Mouse (Mus musculus): ENCODE measurements around the gene Srrd. TPM values are rescaled to one million over a fixed set of nuclear protein-coding genes. Genes with fewer than 3 reads are reported as not detected.

Gene Srrd
- polyA plus RNA-seq, 1 experiment from 2014 or later = 21.9 TPM

GRCm38 (mm10) chr5:112290536-112290880 lies 52.3 kb downstream of the Srrd start:
- H3K4me1 ChIP-seq (ENCODE audit: insufficient read depth, low read depth, low read length) = peaks cover 34% of the 10 kb centered on the region
- H3K36me3 ChIP-seq (ENCODE audit: insufficient read depth, low read length) = no peaks in the 10 kb centered on the region
- WGBS = 78% methylated on average over 8 of the region's 8 CpGs
- H3K9me3 ChIP-seq (ENCODE audit: low read length) = no peaks in the 10 kb centered on the region
- no peak overlapping the region for H3K27ac ChIP-seq (ENCODE audit: low read length)
- no peak for ATAC-seq
- H3K4me2 ChIP-seq (replicated peaks; ENCODE audit: low read depth, low read length) = peak overlapping the region; percentile 43
- no peak overlapping the region for H3K4me3 ChIP-seq (ENCODE audit: low read depth, low read length)
- 0 out of 2 replicates have a peak overlapping the region, but pooled peaks have one; percentile 39 for H3K9ac ChIP-seq (replicated peaks; ENCODE audit: low read depth)
- TF ChIP-seq CTCF (IDR thresholded peaks at IDR 0.05) (no peak), EP300 (IDR thresholded peaks at IDR 0.05) (no peak)
- H3K27me3 ChIP-seq (replicated peaks; ENCODE audit: insufficient read depth, low read length) = no peaks in the 10 kb centered on the region
- no peak for DNase-seq (ENCODE audit: low spot score)

DNA sequence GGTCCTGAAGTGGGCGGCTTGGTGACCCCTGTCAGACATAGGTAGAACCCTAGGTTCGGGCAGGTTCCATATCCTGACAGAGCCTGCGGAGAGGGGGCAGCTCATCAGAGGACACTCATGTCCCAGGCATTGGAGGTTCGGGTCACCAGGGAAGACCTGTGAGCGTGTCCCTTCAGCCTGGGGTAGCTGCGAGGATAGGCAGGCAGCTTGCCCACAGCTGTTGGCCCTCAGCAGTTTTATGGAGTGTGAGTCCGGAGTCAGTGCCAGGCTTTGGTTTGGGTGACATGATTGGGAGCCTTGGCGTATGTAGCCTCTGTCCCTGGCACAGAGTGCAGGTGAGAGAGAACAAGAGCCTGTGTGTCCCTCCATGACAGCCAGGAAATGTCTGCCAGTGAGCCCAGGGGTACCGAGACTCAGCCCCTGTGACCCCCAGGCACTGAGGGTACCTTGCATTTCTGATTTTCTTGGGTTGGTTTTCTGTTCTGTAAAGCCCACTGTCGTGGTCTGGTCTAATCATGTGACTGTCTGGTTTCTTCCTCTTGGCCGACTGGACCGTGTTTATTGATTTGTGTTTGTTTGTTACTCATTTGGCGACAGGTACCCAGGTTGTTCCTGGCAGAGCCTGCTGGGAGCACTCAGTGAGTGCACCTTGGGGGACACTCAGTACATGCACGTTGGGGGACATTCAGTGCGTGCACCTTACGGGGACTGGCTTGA lies 52.9 kb downstream of the Srrd start:
- ATAC-seq = peak; percentile 11; the same call in 1 of the 2 replicates
- peak; percentile 58 for DNase-seq (ENCODE audit: low spot score)
- WGBS = 63% methylated on average over 16 of the region's 16 CpGs
- Histone ChIP-seq H3K4me3 (ENCODE audit: low read depth, low read length) (peak overlapping the region; percentile 29; the same call in 1 of the 2 replicates), H3K4me1 (ENCODE audit: insufficient read depth, low read depth, low read length) (peaks cover 33% of the 10 kb centered on the region), H3K9me3 (ENCODE audit: low read length) (no peaks in the 10 kb centered on the region), H3K36me3 (ENCODE audit: insufficient read depth, low read length) (no peaks in the 10 kb centered on the region), H3K4me2 (replicated peaks; ENCODE audit: low read depth, low read length) (peak overlapping the region; percentile 43), H3K9ac (replicated peaks; ENCODE audit: low read depth) (peak overlapping the region; percentile 39), H3K27ac (ENCODE audit: low read length) (peak overlapping the region; percentile 79; the same call in 1 of the 2 replicates), H3K27me3 (replicated peaks; ENCODE audit: insufficient read depth, low read length) (no peaks in the 10 kb centered on the region)
- TF ChIP-seq CTCF (IDR thresholded peaks at IDR 0.05) = no peak
- no peak for TF ChIP-seq EP300 (IDR thresholded peaks at IDR 0.05)

DNA sequence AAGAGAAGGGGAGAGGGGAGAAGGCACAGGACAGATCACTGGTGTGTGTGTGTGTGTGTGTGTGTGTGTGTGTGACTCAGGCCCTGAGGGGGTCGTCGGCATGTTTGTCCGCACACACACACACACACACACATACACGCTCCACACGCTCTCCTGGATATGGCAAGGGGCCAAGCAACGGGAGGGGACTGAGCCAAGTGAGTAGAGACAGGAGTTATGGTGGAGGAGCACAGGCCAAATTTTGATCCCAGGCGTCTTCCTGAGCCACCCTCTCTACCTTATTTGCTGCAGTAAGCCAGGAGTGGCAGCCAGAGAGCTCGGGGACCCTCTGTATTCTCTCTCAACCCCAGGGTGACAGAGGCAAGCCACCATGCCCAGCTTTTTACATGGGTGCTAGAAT lies 53.6 kb downstream of the Srrd start:
- H3K9ac ChIP-seq (replicated peaks; ENCODE audit: low read depth) = 0 out of 2 replicates have a peak overlapping the region, but pooled peaks have one; percentile 19
- H3K27ac ChIP-seq (ENCODE audit: low read length) = peak overlapping the region; percentile 79
- WGBS = 29% methylated on average over 6 of the region's 8 CpGs
- peaks cover 29% of the 10 kb centered on the region for H3K4me1 ChIP-seq (ENCODE audit: insufficient read depth, low read depth, low read length)
- no peaks in the 10 kb centered on the region for H3K36me3 ChIP-seq (ENCODE audit: insufficient read depth, low read length)
- 0 out of 2 replicates have a peak, but pooled peaks have one; percentile 2 for ATAC-seq
- peak overlapping the region; percentile 29; the same call in 1 of the 2 replicates for H3K4me3 ChIP-seq (ENCODE audit: low read depth, low read length)
- DNase-seq (ENCODE audit: low spot score) = peak; percentile 54
- H3K4me2 ChIP-seq (replicated peaks; ENCODE audit: low read depth, low read length) = peak overlapping the region; percentile 43
- no peak for TF ChIP-seq CTCF (IDR thresholded peaks at IDR 0.05)
- no peak for TF ChIP-seq EP300 (IDR thresholded peaks at IDR 0.05)
- no peaks in the 10 kb centered on the region for H3K27me3 ChIP-seq (replicated peaks; ENCODE audit: insufficient read depth, low read length)
- H3K9me3 ChIP-seq (ENCODE audit: low read length) = no peaks in the 10 kb centered on the region

DNA sequence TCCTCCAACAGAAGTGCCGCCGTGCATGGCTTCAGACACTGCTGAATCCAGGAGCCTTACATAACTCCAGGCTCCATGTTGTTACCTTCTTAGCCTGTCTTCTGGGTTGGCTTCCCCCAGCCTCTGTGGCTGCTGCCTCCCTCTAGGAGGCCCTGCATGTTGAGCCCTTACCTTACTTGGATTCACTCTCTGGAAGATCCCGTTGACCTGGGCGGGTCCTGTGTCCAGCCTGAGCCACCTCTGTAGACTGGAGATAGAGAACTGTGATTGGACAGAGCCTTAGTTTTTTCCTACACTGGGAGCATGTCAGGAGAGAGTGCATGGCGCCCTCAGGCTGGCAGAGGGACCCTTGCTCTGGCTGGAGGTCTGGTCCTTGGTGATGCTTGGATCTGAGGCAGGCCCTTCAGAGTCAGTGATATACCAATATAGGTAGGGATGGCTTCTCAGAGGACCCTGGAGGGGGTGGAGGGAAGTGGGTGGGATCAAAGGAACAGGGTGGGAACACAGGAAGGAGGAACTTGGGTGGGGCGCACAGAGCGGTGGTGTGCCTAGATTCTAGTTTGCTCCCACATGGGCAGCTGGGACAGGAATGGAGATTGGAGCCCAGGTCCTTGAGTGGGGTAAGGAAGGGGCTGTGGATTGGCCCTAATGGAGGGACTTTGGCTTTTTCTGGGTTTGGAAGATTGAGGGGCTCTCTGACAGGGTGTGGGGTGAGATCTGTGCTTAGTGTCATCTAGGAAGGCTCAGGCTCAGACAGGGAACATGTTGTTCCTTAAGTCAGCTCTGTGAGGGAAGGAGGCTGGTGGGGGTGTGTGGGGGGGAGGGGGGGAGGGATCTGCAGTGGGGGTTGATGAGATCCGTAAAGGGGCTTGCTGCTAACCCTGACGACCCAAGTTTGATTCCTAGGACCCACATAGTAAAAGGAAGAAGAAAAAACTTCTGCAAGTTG lies 54.4 kb downstream of the Srrd start:
- H3K4me1 ChIP-seq (ENCODE audit: insufficient read depth, low read depth, low read length) = peaks cover 26% of the 10 kb centered on the region
- DNase-seq (ENCODE audit: low spot score) (peak; percentile 85), ATAC-seq (peak; percentile 74)
- TF ChIP-seq EP300 (IDR thresholded peaks at IDR 0.05) (peak; percentile 49), CTCF (IDR thresholded peaks at IDR 0.05) (peak; percentile 18; the same call in 1 of the 2 replicates)
- H3K36me3 ChIP-seq (ENCODE audit: insufficient read depth, low read length) = no peaks in the 10 kb centered on the region
- 51% methylated on average over 9 of the region's 9 CpGs for WGBS
- H3K9me3 ChIP-seq (ENCODE audit: low read length) = no peaks in the 10 kb centered on the region
- peak overlapping the region; percentile 32 for H3K4me2 ChIP-seq (replicated peaks; ENCODE audit: low read depth, low read length)
- peak overlapping the region; percentile 29; the same call in 1 of the 2 replicates for H3K4me3 ChIP-seq (ENCODE audit: low read depth, low read length)
- no peaks in the 10 kb centered on the region for H3K27me3 ChIP-seq (replicated peaks; ENCODE audit: insufficient read depth, low read length)
- H3K9ac ChIP-seq (replicated peaks; ENCODE audit: low read depth) = no peak overlapping the region
- H3K27ac ChIP-seq (ENCODE audit: low read length) = peak overlapping the region; percentile 79

DNA sequence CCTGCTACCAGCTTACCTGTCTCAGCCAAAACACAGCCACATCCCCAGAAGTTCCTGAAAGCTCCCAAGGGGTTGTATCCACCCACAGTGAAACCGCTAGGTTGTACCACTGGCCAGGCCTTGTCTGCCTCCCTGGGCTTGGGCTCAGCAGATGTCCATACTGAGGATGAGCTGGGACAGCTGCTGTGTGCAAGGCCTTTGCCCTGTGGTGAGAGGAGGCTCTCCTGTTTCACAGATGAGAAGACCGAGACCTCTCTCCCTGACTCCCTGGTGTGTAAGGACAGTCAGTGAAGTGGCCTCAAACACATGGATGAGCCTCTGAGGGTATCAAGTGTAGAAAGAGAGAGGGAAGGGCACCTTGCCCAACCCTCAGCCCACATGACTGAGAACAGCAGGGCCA lies 55.2 kb downstream of the Srrd start:
- Histone ChIP-seq H3K4me2 (replicated peaks; ENCODE audit: low read depth, low read length) (no peak overlapping the region), H3K27me3 (replicated peaks; ENCODE audit: insufficient read depth, low read length) (no peaks in the 10 kb centered on the region), H3K36me3 (ENCODE audit: insufficient read depth, low read length) (no peaks in the 10 kb centered on the region), H3K4me1 (ENCODE audit: insufficient read depth, low read depth, low read length) (peaks cover 22% of the 10 kb centered on the region), H3K27ac (ENCODE audit: low read length) (peak overlapping the region; percentile 79), H3K9me3 (ENCODE audit: low read length) (no peaks in the 10 kb centered on the region), H3K4me3 (ENCODE audit: low read depth, low read length) (no peak overlapping the region), H3K9ac (replicated peaks; ENCODE audit: low read depth) (no peak overlapping the region)
- DNase-seq (ENCODE audit: low spot score) (no peak), ATAC-seq (no peak)
- TF ChIP-seq EP300 (IDR thresholded peaks at IDR 0.05) = no peak
- no peak for TF ChIP-seq CTCF (IDR thresholded peaks at IDR 0.05)
- WGBS = 83% methylated on average over 2 of the region's 2 CpGs

Other genes with a start within 250 kb of the Srrd start
- 0.87 and 1.5 TPM in 2 replicates for gene Cryba4, start 90.5 kb downstream of the Srrd start, polyA plus RNA-seq (2015; fragmentation: Nextera tagmentation; extraction: Ambion mirVana)
- 1.4 and 1.7 TPM in 2 replicates for gene Crybb1, start 87.2 kb downstream of the Srrd start, polyA plus RNA-seq (2015; fragmentation: Nextera tagmentation; extraction: Ambion mirVana)
- 96.8 and 106 TPM in 2 replicates for gene Tpst2, start 66.3 kb downstream of the Srrd start, polyA plus RNA-seq (2015; fragmentation: Nextera tagmentation; extraction: Ambion mirVana)
- gene Tfip11, start 16.7 kb downstream of the Srrd start, polyA plus RNA-seq (2015; fragmentation: Nextera tagmentation; extraction: Ambion mirVana) = 16.0 and 16.7 TPM in 2 replicates
- 19.7 and 22.1 TPM in 2 replicates for gene Hps4, start within 50 bp of the Srrd start, polyA plus RNA-seq (2015; fragmentation: Nextera tagmentation; extraction: Ambion mirVana)
- 0.25 and 0.31 TPM in 2 replicates for gene Gm6583, start 13.0 kb upstream of the Srrd start, polyA plus RNA-seq (2015; fragmentation: Nextera tagmentation; extraction: Ambion mirVana)
- gene Asphd2, start 51.8 kb upstream of the Srrd start, polyA plus RNA-seq (2015; fragmentation: Nextera tagmentation; extraction: Ambion mirVana) = 1.9 and 2.0 TPM in 2 replicates
- not detected in 2 replicates for gene Gm6588, start 106.4 kb upstream of the Srrd start, polyA plus RNA-seq (2015; fragmentation: Nextera tagmentation; extraction: Ambion mirVana)
- 0.11 and 0.13 TPM in 2 replicates for gene Sez6l, start 234.1 kb upstream of the Srrd start, polyA plus RNA-seq (2015; fragmentation: Nextera tagmentation; extraction: Ambion mirVana)